ENCODE assay signal across 14 mouse cellular contexts in the genomic region with DNA sequence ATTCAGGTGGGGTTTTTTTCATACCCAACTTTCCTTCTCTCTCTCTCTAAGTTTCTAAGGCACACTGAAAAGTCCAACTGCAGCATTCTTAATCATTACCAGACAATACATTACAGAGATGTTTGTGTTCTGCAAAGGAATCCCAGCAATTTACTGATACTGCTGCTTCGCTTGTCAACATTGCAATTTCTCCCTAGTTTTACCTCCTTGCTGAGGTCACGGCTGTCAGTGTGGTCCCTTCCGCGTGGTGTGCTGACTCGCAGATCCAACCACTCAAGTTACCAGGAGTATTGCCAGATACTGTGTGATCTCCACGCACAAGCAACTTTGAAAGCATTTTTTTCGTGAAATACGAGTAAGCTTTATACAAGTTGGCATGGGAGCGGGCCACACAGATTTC.
DNase-seq lines count a peak whose midpoint lies in the region; ATAC-seq lines count a peak whose summit lies in the region.
"Had no signal": no experiment of that assay in that cellular context is flagged by ENCODE, and none has a peak within 500 bp of the region (broad histone marks: within the 10 kb centered on the region; RNA-seq: fewer than 3 reads in every experiment).

No protein-coding gene starts in this region.

- H3K36me3 ChIP-seq in embryonic facial prominence, embryonic 13.5 days = no peaks in the 10 kb centered on the region
- H3K36me3 ChIP-seq: liver, embryonic 13.5 days; midbrain, embryonic 13.5 days; neural tube, embryonic 13.5 days had no signal

- H3K4me2 ChIP-seq in embryonic facial prominence, embryonic 13.5 days = peak overlapping the region; percentile 27
- H3K4me2 ChIP-seq: liver, embryonic 13.5 days; midbrain, embryonic 13.5 days; neural tube, embryonic 13.5 days had no signal

- H3K9ac ChIP-seq in embryonic facial prominence, embryonic 13.5 days = no peak overlapping the region
- H3K9ac ChIP-seq: liver, embryonic 13.5 days; midbrain, embryonic 13.5 days; neural tube, embryonic 13.5 days had no signal

- no peak for ATAC-seq in embryonic facial prominence, embryonic 13.5 days (ENCODE audit: insufficient number of reproducible peaks, insufficient read depth, low FRiP score, low TSS enrichment, low read depth)
- ATAC-seq: midbrain, embryonic 13.5 days had no signal

- WGBS in embryonic facial prominence, embryonic 13.5 days = 13% methylated on average over 9 of the region's 9 CpGs

- no peaks in the 10 kb centered on the region for H3K9me3 ChIP-seq in embryonic facial prominence, embryonic 13.5 days
- H3K9me3 ChIP-seq: liver, embryonic 13.5 days; midbrain, embryonic 13.5 days; neural tube, embryonic 13.5 days had no signal

- DNase-seq in urinary bladder, postnatal 14 days (ENCODE audit: low spot score) = peak; percentile 18
- DNase-seq in urinary bladder, postnatal 4 days (ENCODE audit: low spot score in 2 of 2) = no peak
- DNase-seq in kidney, postnatal 10 days = peak; percentile 51
- no peak for DNase-seq in left cerebral cortex, adult 9 months (ENCODE audit: low spot score in 2 of 2)
- DNase-seq in layer of hippocampus, adult 18-20 months (ENCODE audit: low spot score in 2 of 2) = no peak
- DNase-seq in spleen, postnatal 10 days (ENCODE audit: low spot score in 2 of 2) = no peak
- DNase-seq: cerebellum, postnatal 36 days; heart, postnatal 4 days; liver, embryonic 13.5 days; lung, postnatal 36 days; thymus, postnatal 14 days had no signal

- H3K4me3 ChIP-seq in embryonic facial prominence, embryonic 13.5 days = no peak overlapping the region
- H3K4me3 ChIP-seq: liver, embryonic 13.5 days; midbrain, embryonic 13.5 days; neural tube, embryonic 13.5 days had no signal

- H3K27me3 ChIP-seq in embryonic facial prominence, embryonic 13.5 days = no peaks in the 10 kb centered on the region
- H3K27me3 ChIP-seq: liver, embryonic 13.5 days; midbrain, embryonic 13.5 days; neural tube, embryonic 13.5 days had no signal

- no peak overlapping the region; the same call in 1 of the 2 replicates for H3K27ac ChIP-seq in embryonic facial prominence, embryonic 13.5 days
- H3K27ac ChIP-seq: liver, embryonic 13.5 days; midbrain, embryonic 13.5 days; neural tube, embryonic 13.5 days had no signal

- H3K4me1 ChIP-seq in embryonic facial prominence, embryonic 13.5 days = peaks cover 11% of the 10 kb centered on the region; the same call in 1 of the 2 replicates
- H3K4me1 ChIP-seq: liver, embryonic 13.5 days; midbrain, embryonic 13.5 days; neural tube, embryonic 13.5 days had no signal

Comparison
In these comparisons a context has a peak if more than half of its experiments do, and no peak if none do; other contexts are left out.
1. DNase-seq: peak in urinary bladder, postnatal 14 days (single experiment) and kidney, postnatal 10 days (single experiment); none in urinary bladder, postnatal 4 days (0 of 2), left cerebral cortex, adult 9 months (0 of 2), layer of hippocampus, adult 18-20 months (0 of 2) and spleen, postnatal 10 days (0 of 2).